Mouse (Mus musculus) neural tube, embryonic 15.5 days (tissue): ENCODE results near the gene Ipp. TPM values are rescaled to one million over a fixed set of nuclear protein-coding genes. Genes with fewer than 3 reads are reported as not detected.

Experiments used
- ATAC-seq: fragments of 200-750 bp; cut with Nextera tagmentation; 2 replicates; pipeline ENCODE4 v1.8.0; 2017; ENCODE audit warnings: mild to moderate bottlenecking, moderate TSS enrichment, moderate library complexity; ENCODE audit not compliant: low FRiP score
- H3K27ac ChIP-seq: fragments of 300-500 bp; sonication (generic); replicated peaks from 2 replicates; pipeline ENCODE4 v1.5.1; 2015; ENCODE audit warnings: mild to moderate bottlenecking, inconsistent platforms
- H3K27me3 ChIP-seq: fragments of 300-500 bp; sonication (generic); replicated peaks from 2 replicates; pipeline ENCODE4 v1.6.1; 2015; ENCODE audit warnings: inconsistent platforms
- H3K36me3 ChIP-seq: fragments of 300-500 bp; sonication (generic); 2 replicates; pipeline ENCODE4 v1.6.1; 2015; ENCODE audit warnings: inconsistent platforms
- H3K4me1 ChIP-seq: fragments of 300-500 bp; sonication (generic); 2 replicates; pipeline ENCODE4 v1.6.1; 2015; ENCODE audit warnings: inconsistent platforms
- H3K4me2 ChIP-seq: fragments of 300-500 bp; sonication (generic); 2 replicates; pipeline ENCODE4 v1.6.1; 2015; ENCODE audit warnings: inconsistent platforms, mild to moderate bottlenecking, moderate library complexity
- H3K4me3 ChIP-seq: fragments of 300-500 bp; sonication (generic); replicated peaks from 2 replicates; pipeline ENCODE4 v1.5.1; 2015; ENCODE audit warnings: mild to moderate bottlenecking, inconsistent platforms
- H3K9ac ChIP-seq: fragments of 300-500 bp; sonication (generic); replicated peaks from 2 replicates; pipeline ENCODE4 v1.6.1; 2015; ENCODE audit warnings: mild to moderate bottlenecking, inconsistent platforms
- H3K9me3 ChIP-seq: fragments of 300-500 bp; sonication (generic); replicated peaks from 2 replicates; pipeline ENCODE4 v1.6.1; 2016; ENCODE audit warnings: inconsistent platforms
- WGBS: fragments of 180-500 bp; shearing (Covaris S2); methylation state at CpG from one replicate; pipeline ENCODE4 v1.1.7; 2015; ENCODE audit warnings: mixed read lengths; 5-methylcytosine and 5-hydroxymethylcytosine counted together
- polyA plus RNA-seq: library from polyadenylated mRNA; unstranded; fragments of >200 nt; fragmentation: Nextera tagmentation; extraction: Ambion mirVana; gene quantifications from 2 replicates; pipeline ENCODE4 v1.2.1, GENCODE M21; 2015

Gene Ipp
- polyA plus RNA-seq: 11.9 and 13.7 TPM in 2 replicates

- no peaks in the 10 kb centered on the region for H3K9me3 ChIP-seq
- H3K27me3 ChIP-seq: no peaks in the 10 kb centered on the region
- H3K9ac ChIP-seq: peak within 1 kb of the TSS; percentile 59
- H3K4me3 ChIP-seq: peak within 1 kb of the TSS; percentile 57
- H3K4me1 ChIP-seq: peaks cover 15% of the 10 kb centered on the region
- ATAC-seq: peak; percentile 99
- no peaks in the 10 kb centered on the region for H3K36me3 ChIP-seq
- H3K27ac ChIP-seq: peak within 1 kb of the TSS; percentile 89
- H3K4me2 ChIP-seq: peak within 1 kb of the TSS; percentile 65
- WGBS: under 1% methylated on average over 55 of the region's 55 CpGs
Measured at GRCm38 (mm10) chr4:116507425-116508218, at the start of gene Ipp. Gene Ipp (plus strand): TSS chr4:116507549.

GRCm38 (mm10) chr4:116461943-116462342 is 45.4 kb upstream of the Ipp start:
- Histone ChIP-seq H3K4me3 (no peak overlapping the region), H3K4me2 (peak overlapping the region; percentile 69), H3K27ac (no peak overlapping the region), H3K9me3 (no peaks in the 10 kb centered on the region), H3K36me3 (no peaks in the 10 kb centered on the region), H3K4me1 (peaks cover 25% of the 10 kb centered on the region), H3K27me3 (no peaks in the 10 kb centered on the region), H3K9ac (no peak overlapping the region)
- ATAC-seq: no peak
- WGBS: 95% methylated on average over 3 of the region's 3 CpGs

DNA sequence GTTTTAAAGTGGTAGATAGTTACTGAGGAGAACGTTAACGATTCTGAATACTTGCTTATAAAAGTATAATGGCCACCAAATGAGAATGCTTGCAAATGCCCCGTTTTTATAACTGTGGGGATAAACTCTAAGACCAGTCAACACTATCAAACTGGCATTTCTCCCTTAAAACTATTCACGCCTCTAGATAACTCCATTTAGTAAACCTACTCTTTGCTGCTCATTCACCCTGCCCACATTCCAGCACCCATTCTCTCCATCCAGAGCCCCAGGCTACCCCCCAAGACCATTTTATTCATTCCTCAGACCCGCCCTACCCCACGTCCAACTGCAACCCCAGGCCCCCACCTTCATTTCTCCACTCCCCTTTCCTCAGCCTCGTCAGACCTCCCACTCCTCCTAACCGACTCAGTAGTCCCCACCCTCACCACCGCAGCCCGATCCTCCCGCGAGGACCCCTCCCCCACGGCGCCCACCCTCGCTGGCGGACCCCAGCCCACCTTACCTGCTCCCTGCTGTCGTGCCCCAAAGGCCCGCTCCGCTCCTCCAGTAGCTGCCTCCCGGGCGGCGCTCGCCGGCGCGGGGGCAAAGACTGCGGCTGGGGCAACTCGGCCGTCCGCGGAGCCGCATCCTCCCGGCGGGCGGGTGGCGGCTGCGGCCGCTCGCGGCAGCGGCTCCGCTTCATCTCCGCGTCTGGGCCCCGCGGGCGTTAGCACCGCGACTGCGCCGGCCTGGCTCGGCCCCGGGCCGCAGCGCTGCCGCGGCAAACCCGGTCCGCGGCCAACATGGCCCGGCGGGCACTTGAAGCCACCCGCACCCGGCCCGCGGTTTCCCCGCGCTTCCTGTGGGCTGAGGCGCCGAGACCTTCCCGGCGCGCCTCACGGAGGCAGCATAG is 43.9 kb upstream of the Ipp start:
- Histone ChIP-seq H3K27ac (peak overlapping the region; percentile 96), H3K27me3 (no peaks in the 10 kb centered on the region), H3K4me2 (peak overlapping the region; percentile 69), H3K4me3 (peak overlapping the region; percentile 84), H3K9ac (peak overlapping the region; percentile 88), H3K9me3 (no peaks in the 10 kb centered on the region), H3K36me3 (no peaks in the 10 kb centered on the region), H3K4me1 (peaks cover 25% of the 10 kb centered on the region)
- under 1% methylated on average over 63 of the region's 74 CpGs for WGBS
- peak; percentile 65 for ATAC-seq

DNA sequence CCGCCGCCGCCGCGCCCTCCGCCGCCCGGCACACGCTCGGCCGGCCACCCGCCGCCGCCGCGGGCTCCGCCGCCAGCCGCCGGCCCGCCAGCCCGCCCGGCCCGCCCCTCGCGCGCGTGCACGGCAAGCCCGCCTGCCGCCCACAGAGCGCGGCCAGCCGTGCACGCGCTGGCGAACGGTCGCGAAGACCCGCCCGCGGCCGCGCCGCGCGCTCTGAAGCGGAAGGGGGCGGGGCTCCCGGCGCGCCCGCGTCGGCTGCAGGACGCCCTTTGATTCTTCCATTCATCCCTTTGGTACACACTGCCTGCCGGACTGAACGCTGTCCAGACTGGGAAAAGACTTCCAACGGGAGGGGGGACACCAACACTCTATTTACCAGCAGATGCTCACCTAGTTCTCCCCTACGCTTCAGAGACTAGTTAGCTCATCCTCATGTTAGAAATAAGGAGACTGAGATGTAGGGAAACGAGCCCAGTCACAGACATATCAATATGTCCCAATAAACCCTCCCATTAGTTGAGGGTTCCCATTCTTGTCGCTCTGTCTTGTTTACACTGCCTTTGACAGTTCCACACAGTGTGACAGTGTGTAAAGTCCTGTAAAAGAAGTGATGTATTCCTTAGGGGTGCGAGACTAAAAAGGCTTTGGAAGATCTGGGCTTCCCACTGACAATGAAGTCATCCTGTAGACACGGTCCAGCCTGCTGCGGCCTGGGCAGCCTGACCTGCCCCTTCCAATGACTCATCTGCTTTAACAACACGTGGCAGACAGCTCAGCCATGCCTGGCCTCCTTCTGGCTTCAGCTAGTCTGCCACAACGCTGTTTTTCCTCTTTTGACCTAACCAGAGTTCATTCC is 43.0 kb upstream of the Ipp start, which contains the start of gene Mast2:
Mast2 (minus strand) TSS at position 58 of the 856 bp plus-strand sequence.
- H3K36me3 ChIP-seq: no peaks in the 10 kb centered on the region
- peak within 1 kb of the TSS; percentile 88 for H3K9ac ChIP-seq
- H3K4me1 ChIP-seq: peaks cover 25% of the 10 kb centered on the region
- peak within 1 kb of the TSS; percentile 84 for H3K4me3 ChIP-seq
- H3K9me3 ChIP-seq: no peaks in the 10 kb centered on the region
- H3K27me3 ChIP-seq: no peaks in the 10 kb centered on the region
- peak within 1 kb of the TSS; percentile 69 for H3K4me2 ChIP-seq
- WGBS: under 1% methylated on average over 64 of the region's 68 CpGs
- H3K27ac ChIP-seq: peak within 1 kb of the TSS; percentile 96
- ATAC-seq: peak; percentile 91

- no peak overlapping the region for H3K4me2 ChIP-seq
- WGBS: 73% methylated on average over 2 of the region's 2 CpGs
- H3K4me1 ChIP-seq: peaks cover 5% of the 10 kb centered on the region
- no peaks in the 10 kb centered on the region for H3K27me3 ChIP-seq
- no peak overlapping the region for H3K4me3 ChIP-seq
- H3K36me3 ChIP-seq: no peaks in the 10 kb centered on the region
- H3K9ac ChIP-seq: no peak overlapping the region
- no peak for ATAC-seq
- H3K9me3 ChIP-seq: no peaks in the 10 kb centered on the region
- no peak overlapping the region for H3K27ac ChIP-seq
Measured at GRCm38 (mm10) chr4:116481322-116481721, 26.0 kb upstream of the Ipp start.

DNA sequence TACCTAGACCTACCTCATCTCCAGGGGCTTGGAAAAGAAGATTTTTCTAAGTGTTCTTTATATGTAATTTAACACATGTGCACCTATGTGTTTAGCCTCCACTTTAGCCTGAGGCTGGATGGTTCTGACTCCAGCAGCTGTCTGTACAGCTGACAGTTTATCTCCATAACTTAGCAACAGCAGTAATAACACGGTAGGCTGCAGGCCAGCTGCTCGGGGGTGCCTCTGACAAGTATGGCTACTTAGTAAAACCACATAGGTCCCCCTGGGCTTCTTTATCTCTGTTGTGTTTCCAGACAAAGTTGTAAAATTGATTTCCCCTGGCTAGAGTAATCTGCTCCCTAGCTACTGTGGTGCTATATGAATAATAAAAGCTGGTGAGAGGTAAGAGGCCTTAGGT is 23.9 kb upstream of the Ipp start:
- H3K9me3 ChIP-seq: no peaks in the 10 kb centered on the region
- ATAC-seq: no peak
- H3K4me1 ChIP-seq: peaks cover 5% of the 10 kb centered on the region
- H3K4me2 ChIP-seq: no peak overlapping the region
- no peak overlapping the region for H3K4me3 ChIP-seq
- H3K9ac ChIP-seq: no peak overlapping the region
- 9% methylated on average over 2 of the region's 2 CpGs for WGBS
- 0 out of 2 replicates have a peak overlapping the region, but pooled peaks have one; percentile 9 for H3K27ac ChIP-seq
- H3K27me3 ChIP-seq: no peaks in the 10 kb centered on the region
- H3K36me3 ChIP-seq: no peaks in the 10 kb centered on the region

DNA sequence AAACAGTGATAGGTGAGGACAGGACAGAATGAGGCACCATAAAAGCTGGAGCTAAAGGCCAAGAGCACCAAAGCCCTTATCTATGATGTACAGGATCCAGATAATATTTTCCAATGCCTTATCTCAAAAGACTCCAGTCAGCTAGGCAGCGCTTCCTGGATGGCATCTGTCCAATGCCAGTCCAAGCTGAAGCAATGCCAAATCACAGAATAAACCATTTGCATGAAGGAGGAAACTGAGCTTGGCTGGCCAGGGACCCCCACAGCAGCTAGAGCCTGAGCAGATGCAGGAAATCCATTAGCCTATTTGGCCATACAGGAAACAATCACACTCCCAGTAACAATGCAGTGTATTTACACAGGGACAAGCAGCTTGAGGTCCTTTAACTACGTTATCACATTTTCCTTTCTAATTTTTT is 16.2 kb upstream of the Ipp start:
- Histone ChIP-seq H3K27ac (0 out of 2 replicates have a peak overlapping the region, but pooled peaks have one; percentile 5), H3K9me3 (no peaks in the 10 kb centered on the region), H3K4me2 (no peak overlapping the region), H3K27me3 (no peaks in the 10 kb centered on the region), H3K36me3 (no peaks in the 10 kb centered on the region), H3K9ac (no peak overlapping the region), H3K4me1 (no peaks in the 10 kb centered on the region), H3K4me3 (no peak overlapping the region)
- no peak for ATAC-seq
- 68% methylated on average over 2 of the region's 2 CpGs for WGBS

DNA sequence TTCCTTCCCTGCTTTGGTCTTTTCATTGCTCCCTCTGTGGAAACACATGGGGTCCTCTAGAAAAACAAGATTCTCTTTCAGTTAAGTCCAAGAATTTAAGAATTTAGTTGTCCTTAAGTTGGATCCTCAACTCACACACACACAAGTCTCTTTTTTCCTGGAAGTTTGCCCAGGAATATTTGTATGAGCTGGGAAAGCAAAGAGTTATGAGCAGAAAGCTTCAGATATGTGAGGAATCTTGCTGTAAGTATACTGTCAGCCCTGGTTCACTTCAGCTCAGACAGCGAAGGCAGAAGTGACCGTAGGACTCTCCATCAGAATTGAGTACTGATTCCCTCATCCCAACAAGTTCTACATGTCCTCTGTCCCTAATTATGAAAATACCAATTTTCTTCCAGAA is 15.5 kb upstream of the Ipp start:
- no peak overlapping the region for H3K27ac ChIP-seq
- H3K27me3 ChIP-seq: no peaks in the 10 kb centered on the region
- no peak overlapping the region for H3K4me2 ChIP-seq
- H3K36me3 ChIP-seq: no peaks in the 10 kb centered on the region
- H3K4me1 ChIP-seq: no peaks in the 10 kb centered on the region
- WGBS: 87% methylated on average over 2 of the region's 2 CpGs
- H3K9me3 ChIP-seq: no peaks in the 10 kb centered on the region
- no peak overlapping the region for H3K4me3 ChIP-seq
- no peak overlapping the region for H3K9ac ChIP-seq
- ATAC-seq: no peak

- H3K4me3 ChIP-seq: no peak overlapping the region
- no peaks in the 10 kb centered on the region for H3K36me3 ChIP-seq
- H3K9ac ChIP-seq: no peak overlapping the region
- H3K4me2 ChIP-seq: no peak overlapping the region
- no peak for ATAC-seq
- H3K27me3 ChIP-seq: no peaks in the 10 kb centered on the region
- WGBS: 85% methylated on average over 4 of the region's 4 CpGs
- H3K9me3 ChIP-seq: no peaks in the 10 kb centered on the region
- H3K4me1 ChIP-seq: no peaks in the 10 kb centered on the region
- no peak overlapping the region for H3K27ac ChIP-seq
Measured at GRCm38 (mm10) chr4:116492460-116492859, 14.9 kb upstream of the Ipp start.

GRCm38 (mm10) chr4:116493646-116494045 is 13.7 kb upstream of the Ipp start:
- 86% methylated on average over 5 of the region's 5 CpGs for WGBS
- ATAC-seq: no peak
- no peak overlapping the region for H3K4me3 ChIP-seq
- H3K9ac ChIP-seq: no peak overlapping the region
- no peaks in the 10 kb centered on the region for H3K27me3 ChIP-seq
- H3K27ac ChIP-seq: no peak overlapping the region
- H3K4me1 ChIP-seq: no peaks in the 10 kb centered on the region
- no peak overlapping the region for H3K4me2 ChIP-seq
- H3K9me3 ChIP-seq: no peaks in the 10 kb centered on the region
- no peaks in the 10 kb centered on the region for H3K36me3 ChIP-seq

- Histone ChIP-seq H3K9me3 (no peaks in the 10 kb centered on the region), H3K27ac (no peak overlapping the region), H3K4me3 (no peak overlapping the region), H3K9ac (no peak overlapping the region), H3K4me1 (no peaks in the 10 kb centered on the region), H3K27me3 (no peaks in the 10 kb centered on the region), H3K36me3 (no peaks in the 10 kb centered on the region), H3K4me2 (no peak overlapping the region)
- 67% methylated on average over 3 of the region's 3 CpGs for WGBS
- ATAC-seq: no peak
Measured at GRCm38 (mm10) chr4:116499978-116500377, 7.4 kb upstream of the Ipp start.
